Mouse (Mus musculus) midbrain, postnatal 0 days (tissue): ENCODE measurements around the gene Skap1. TPM values are rescaled to one million over a fixed set of nuclear protein-coding genes. Genes with fewer than 3 reads are reported as not detected.
A peak's percentile ranks its signal among the peaks of the same experiment; 100 is the strongest.

ENCODE experiments used
- ATAC-seq: fragments of 200-750 bp; cut with Nextera tagmentation; 2 replicates; pipeline ENCODE4 v1.8.0; 2017; ENCODE audit warnings: moderate number of reproducible peaks, mild to moderate bottlenecking, moderate TSS enrichment, moderate library complexity; ENCODE audit not compliant: low FRiP score
- DNase-seq: peaks from one replicate; pipeline ENCODE4 v3.0.0-alpha.2; 2015; ENCODE audit warnings: low spot score
- H3K27ac ChIP-seq: fragments of 300-500 bp; sonication (generic); 2 replicates; pipeline ENCODE4 v1.5.1; 2014; ENCODE audit warnings: low read depth, mild to moderate bottlenecking, low read length, mixed read lengths
- H3K27me3 ChIP-seq: fragments of 300-500 bp; sonication (generic); 2 replicates; pipeline ENCODE4 v1.6.1; 2014; ENCODE audit warnings: low read length, control low read depth, mixed read lengths; ENCODE audit not compliant: insufficient read depth
- H3K36me3 ChIP-seq: fragments of 300-500 bp; sonication (generic); 2 replicates; pipeline ENCODE4 v1.6.1; 2014; ENCODE audit warnings: low read length, control low read depth, mixed read lengths; ENCODE audit not compliant: insufficient read depth
- H3K4me1 ChIP-seq: fragments of 300-500 bp; sonication (generic); 2 replicates; pipeline ENCODE4 v1.6.1; 2014; ENCODE audit warnings: mild to moderate bottlenecking, control low read depth, antibody characterized with exemption, low read length, mixed read lengths; ENCODE audit not compliant: insufficient read depth
- H3K4me2 ChIP-seq: fragments of 300-500 bp; sonication (generic); 2 replicates; pipeline ENCODE4 v1.6.1; 2014; ENCODE audit warnings: low read depth, mild to moderate bottlenecking, low read length, mixed read lengths; ENCODE audit not compliant: poor library complexity, severe bottlenecking
- H3K4me3 ChIP-seq: fragments of 300-500 bp; sonication (generic); 2 replicates; pipeline ENCODE4 v1.5.1; 2014; ENCODE audit warnings: low read depth, mild to moderate bottlenecking, low read length, moderate library complexity
- H3K9ac ChIP-seq: fragments of 300-500 bp; sonication (generic); replicated peaks from 2 replicates; pipeline ENCODE4 v1.6.1; 2014; ENCODE audit warnings: mild to moderate bottlenecking, low read length, moderate library complexity, mixed read lengths; ENCODE audit not compliant: poor library complexity, severe bottlenecking
- H3K9me3 ChIP-seq: fragments of 300-500 bp; sonication (generic); 2 replicates; pipeline ENCODE4 v1.6.1; 2016; ENCODE audit warnings: low read length, control low read depth
- CTCF ChIP-seq: IDR thresholded peaks from 2 replicates; pipeline ENCODE4 v1.5.1; 2016; ENCODE audit warnings: antibody characterized with exemption, mild to moderate bottlenecking
- WGBS: fragments of 180-500 bp; shearing (Covaris S2); extraction: QIAGEN DNeasy Blood & Tissue Kit; methylation state at CpG from one replicate; pipeline ENCODE4 v1.1.7; 2014; 5-methylcytosine and 5-hydroxymethylcytosine counted together
- polyA plus RNA-seq: library from polyadenylated mRNA; unstranded; fragments of >200 nt; fragmentation: Nextera tagmentation; extraction: Ambion mirVana; gene quantifications from 2 replicates; pipeline ENCODE4 v1.2.1, GENCODE M21; 2015
- total RNA-seq: library from RNA; depleted of rRNA; stranded (reverse); fragments of >200 nt; gene quantifications from 2 replicates; pipeline ENCODE4 v1.2.3, GENCODE M21; 2014

Skap1 gene
- total and polyA plus RNA-seq, 2 experiments from 2014 or later: 1.0 to 3.2 TPM

GRCm38 (mm10) chr11:96526137-96526621, 61.8 kb downstream of the Skap1 start:
- Histone ChIP-seq H3K9me3 (0 out of 2 replicates have a peak, but pooled peaks cover 3% of the 10 kb centered on the region), H3K4me3 (no peak overlapping the region), H3K27me3 (no peaks in the 10 kb centered on the region), H3K4me2 (no peak overlapping the region; the same call in 1 of the 2 replicates), H3K36me3 (no peaks in the 10 kb centered on the region), H3K9ac (no peak overlapping the region), H3K4me1 (no peaks in the 10 kb centered on the region), H3K27ac (no peak overlapping the region; the same call in 1 of the 2 replicates)
- TF ChIP-seq CTCF: no peak
- DNase-seq (peak; percentile 78), ATAC-seq (no peak)
- 48% methylated on average over 16 of the region's 16 CpGs for WGBS

- H3K4me2 ChIP-seq: no peak overlapping the region
- H3K4me3 ChIP-seq: no peak overlapping the region
- H3K9me3 ChIP-seq: 0 out of 2 replicates have a peak, but pooled peaks cover 3% of the 10 kb centered on the region
- WGBS: 67% methylated on average over 13 of the region's 13 CpGs
- DNase-seq: no peak
- H3K36me3 ChIP-seq: no peaks in the 10 kb centered on the region
- no peak overlapping the region for H3K9ac ChIP-seq
- no peaks in the 10 kb centered on the region for H3K27me3 ChIP-seq
- no peak for TF ChIP-seq CTCF
- no peak for ATAC-seq
- no peaks in the 10 kb centered on the region for H3K4me1 ChIP-seq
- H3K27ac ChIP-seq: no peak overlapping the region
Measured at GRCm38 (mm10) chr11:96531757-96532433, 67.5 kb downstream of the Skap1 start.

- ATAC-seq (no peak), DNase-seq (no peak)
- 72% methylated on average over 2 of the region's 2 CpGs for WGBS
- Histone ChIP-seq H3K27me3 (peaks cover 5% of the 10 kb centered on the region; the same call in 1 of the 2 replicates), H3K4me3 (no peak overlapping the region), H3K9me3 (no peaks in the 10 kb centered on the region), H3K36me3 (no peaks in the 10 kb centered on the region), H3K4me2 (no peak overlapping the region), H3K9ac (no peak overlapping the region), H3K27ac (no peak overlapping the region), H3K4me1 (no peaks in the 10 kb centered on the region)
- 0 out of 2 replicates have a peak, but pooled peaks have one; percentile 13 for TF ChIP-seq CTCF
Measured at GRCm38 (mm10) chr11:96534531-96534930, 70.1 kb downstream of the Skap1 start.

GRCm38 (mm10) chr11:96536146-96536545, 71.8 kb downstream of the Skap1 start:
- no peak overlapping the region for H3K27ac ChIP-seq
- no peak overlapping the region for H3K4me3 ChIP-seq
- ATAC-seq (no peak), DNase-seq (peak; percentile 72)
- H3K4me2 ChIP-seq: no peak overlapping the region
- WGBS: 20% methylated on average over 5 of the region's 5 CpGs
- no peaks in the 10 kb centered on the region for H3K36me3 ChIP-seq
- H3K9me3 ChIP-seq: no peaks in the 10 kb centered on the region
- no peak overlapping the region for H3K9ac ChIP-seq
- H3K27me3 ChIP-seq: peaks cover 6% of the 10 kb centered on the region
- no peaks in the 10 kb centered on the region for H3K4me1 ChIP-seq
- TF ChIP-seq CTCF: peak; percentile 98

GRCm38 (mm10) chr11:96542003-96542402, 77.6 kb downstream of the Skap1 start:
- TF ChIP-seq CTCF: no peak
- H3K36me3 ChIP-seq: no peaks in the 10 kb centered on the region
- no peak overlapping the region for H3K9ac ChIP-seq
- DNase-seq (peak; percentile 65), ATAC-seq (no peak)
- H3K4me2 ChIP-seq: no peak overlapping the region
- no peaks in the 10 kb centered on the region for H3K9me3 ChIP-seq
- no peak overlapping the region for H3K4me3 ChIP-seq
- peaks cover 9% of the 10 kb centered on the region for H3K27me3 ChIP-seq
- no peaks in the 10 kb centered on the region for H3K4me1 ChIP-seq
- WGBS: 78% methylated on average over 7 of the region's 7 CpGs
- H3K27ac ChIP-seq: no peak overlapping the region

GRCm38 (mm10) chr11:96542561-96542960, 78.2 kb downstream of the Skap1 start:
- DNase-seq: no peak
- peaks cover 9% of the 10 kb centered on the region for H3K27me3 ChIP-seq
- WGBS: 83% methylated on average over 7 of the region's 7 CpGs
- H3K36me3 ChIP-seq: no peaks in the 10 kb centered on the region
- no peak for ATAC-seq
- TF ChIP-seq CTCF: no peak
- H3K9ac ChIP-seq: no peak overlapping the region
- H3K4me2 ChIP-seq: no peak overlapping the region
- H3K4me1 ChIP-seq: no peaks in the 10 kb centered on the region
- no peaks in the 10 kb centered on the region for H3K9me3 ChIP-seq
- no peak overlapping the region for H3K4me3 ChIP-seq
- H3K27ac ChIP-seq: no peak overlapping the region
